Mouse (Mus musculus): Measurements from ENCODE around the gene Tmem179.

DNA sequence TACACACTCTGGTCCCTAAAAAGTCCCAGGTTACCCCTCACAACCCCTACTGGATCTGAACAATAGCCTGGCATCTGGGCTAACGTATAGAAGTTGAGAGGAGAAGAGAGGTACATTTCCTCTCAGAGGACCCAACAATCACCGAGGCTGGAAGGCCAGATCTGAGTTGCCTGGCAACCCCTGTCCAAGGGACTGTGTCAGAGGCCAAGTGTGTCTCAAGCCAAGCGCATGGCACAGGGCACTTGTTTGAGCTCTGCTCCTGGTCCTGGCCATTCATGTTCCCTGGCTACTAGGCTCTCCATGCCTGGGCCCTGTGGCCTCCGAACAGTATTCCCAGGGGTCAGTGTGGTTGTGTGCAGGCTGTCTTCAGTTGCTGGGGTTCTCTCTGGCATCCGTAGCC is 20.4 kb downstream of the Tmem179 start:
- TF ChIP-seq CTCF (IDR thresholded peaks at IDR 0.05; ENCODE audit: control insufficient read depth, insufficient read depth, insufficient read length), result no peak
- no peak for TF ChIP-seq MYOD1 (IDR thresholded peaks at IDR 0.05; ENCODE audit: control insufficient read depth, insufficient read length, low read depth)
